Mouse (Mus musculus) embryonic facial prominence, embryonic 11.5 days (tissue): Measurements from ENCODE around the gene Cd70. TPM values are rescaled to one million over a fixed set of nuclear protein-coding genes. Genes with fewer than 3 reads are reported as not detected.

Experiments used
- ATAC-seq: fragments of 200-750 bp; cut with Nextera tagmentation; replicated peaks from 2 replicates; pipeline ENCODE4 v1.8.0; 2017; ENCODE audit warnings: low read depth; ENCODE audit not compliant: insufficient number of reproducible peaks, low FRiP score, low TSS enrichment
- DNase-seq: peaks from one replicate; pipeline ENCODE4 v3.0.0-alpha.2; 2015; ENCODE audit warnings: low spot score
- H3K27ac ChIP-seq: fragments of 300-500 bp; sonication (generic); replicated peaks from 2 replicates; pipeline ENCODE4 v1.5.1; 2014; ENCODE audit warnings: mild to moderate bottlenecking, low read depth, low read length, control low read depth
- H3K27me3 ChIP-seq: fragments of 300-500 bp; sonication (generic); 2 replicates; pipeline ENCODE4 v1.6.1; 2014; ENCODE audit warnings: mild to moderate bottlenecking, low read length, moderate library complexity, mixed read lengths; ENCODE audit not compliant: control insufficient read depth, insufficient read depth
- H3K36me3 ChIP-seq: fragments of 300-500 bp; sonication (generic); replicated peaks from 2 replicates; pipeline ENCODE4 v1.6.1; 2014; ENCODE audit warnings: low read depth, mild to moderate bottlenecking, low read length, moderate library complexity, mixed read lengths; ENCODE audit not compliant: control insufficient read depth, insufficient read depth
- H3K4me1 ChIP-seq: fragments of 300-500 bp; sonication (generic); 2 replicates; pipeline ENCODE4 v1.6.1; 2014; ENCODE audit warnings: low read length, mixed read lengths; ENCODE audit not compliant: control insufficient read depth, insufficient read depth
- H3K4me2 ChIP-seq: fragments of 300-500 bp; sonication (generic); 2 replicates; pipeline ENCODE4 v1.6.1; 2014; ENCODE audit warnings: low read depth, mild to moderate bottlenecking, control low read depth, low read length, moderate library complexity
- H3K4me3 ChIP-seq: fragments of 300-500 bp; sonication (generic); 2 replicates; pipeline ENCODE4 v1.5.1; 2014; ENCODE audit warnings: low read depth, low read length, control low read depth
- H3K9ac ChIP-seq: fragments of 300-500 bp; sonication (generic); replicated peaks from 2 replicates; pipeline ENCODE4 v1.6.1; 2014; ENCODE audit warnings: mild to moderate bottlenecking, control low read depth, low read length
- H3K9me3 ChIP-seq: fragments of 300-500 bp; sonication (generic); replicated peaks from 2 replicates; pipeline ENCODE4 v1.6.1; 2016; ENCODE audit warnings: mild to moderate bottlenecking, low read length, inconsistent platforms, mixed read lengths; ENCODE audit not compliant: control insufficient read depth
- WGBS: fragments of 180-500 bp; shearing (Covaris S2); extraction: QIAGEN DNeasy Blood & Tissue Kit; methylation state at CpG from one replicate; pipeline ENCODE4 v1.1.7; 2014; 5-methylcytosine and 5-hydroxymethylcytosine counted together
- polyA plus RNA-seq: library from polyadenylated mRNA; unstranded; fragments of >200 nt; fragmentation: Nextera tagmentation; extraction: Ambion mirVana; gene quantifications from 2 replicates; pipeline ENCODE4 v1.2.1, GENCODE M21; 2014

Cd70 gene
- polyA plus RNA-seq, 1 experiment from 2014 or later = not detected

- H3K9me3 ChIP-seq = no peaks in the 10 kb centered on the region
- H3K4me1 ChIP-seq = no peaks in the 10 kb centered on the region
- DNase-seq = no peak
- no peak for ATAC-seq
- H3K27ac ChIP-seq = no peak overlapping the region
- H3K4me3 ChIP-seq = no peak overlapping the region
- WGBS = 75% methylated on average over 3 of the region's 3 CpGs
- no peaks in the 10 kb centered on the region for H3K27me3 ChIP-seq
- no peak overlapping the region for H3K4me2 ChIP-seq
- no peak overlapping the region for H3K9ac ChIP-seq
- no peaks in the 10 kb centered on the region for H3K36me3 ChIP-seq
These were observed 33.3 kb upstream of the Cd70 start for GRCm38 (mm10) chr17:57182871-57183270.

- no peak for ATAC-seq
- WGBS = 33% methylated on average over 8 of the region's 8 CpGs
- no peak overlapping the region for H3K4me2 ChIP-seq
These were observed 30.8 kb upstream of the Cd70 start for GRCm38 (mm10) chr17:57180363-57180762.

GRCm38 (mm10) chr17:57173351-57173750 lies 23.8 kb upstream of the Cd70 start:
- DNase-seq (no peak), ATAC-seq (no peak)
- WGBS = 67% methylated on average over 4 of the region's 4 CpGs
- no peaks in the 10 kb centered on the region for H3K36me3 ChIP-seq
- H3K27me3 ChIP-seq = no peaks in the 10 kb centered on the region
- H3K4me3 ChIP-seq = no peak overlapping the region
- no peak overlapping the region for H3K4me2 ChIP-seq
- H3K4me1 ChIP-seq = no peaks in the 10 kb centered on the region
- H3K9me3 ChIP-seq = no peaks in the 10 kb centered on the region
- no peak overlapping the region for H3K9ac ChIP-seq
- H3K27ac ChIP-seq = no peak overlapping the region

More at GRCm38 (mm10) chr17:57180363-57180762, 30.8 kb upstream of the Cd70 start:
- no peaks in the 10 kb centered on the region for H3K4me1 ChIP-seq
- no peak overlapping the region for H3K27ac ChIP-seq
- H3K27me3 ChIP-seq = no peaks in the 10 kb centered on the region
- H3K9me3 ChIP-seq = no peaks in the 10 kb centered on the region
- no peaks in the 10 kb centered on the region for H3K36me3 ChIP-seq
- peak; percentile 24 for DNase-seq
- no peak overlapping the region for H3K4me3 ChIP-seq
- no peak overlapping the region for H3K9ac ChIP-seq

- Histone ChIP-seq H3K27me3 (no peaks in the 10 kb centered on the region), H3K4me2 (no peak overlapping the region), H3K9ac (no peak overlapping the region), H3K36me3 (no peaks in the 10 kb centered on the region), H3K9me3 (no peaks in the 10 kb centered on the region), H3K27ac (no peak overlapping the region), H3K4me1 (no peaks in the 10 kb centered on the region), H3K4me3 (no peak overlapping the region)
- ATAC-seq = no peak
- 76% methylated on average over 5 of the region's 5 CpGs for WGBS
- no peak for DNase-seq
These were observed 22.8 kb upstream of the Cd70 start for GRCm38 (mm10) chr17:57172378-57172777.

GRCm38 (mm10) chr17:57170616-57171260 lies 21.2 kb upstream of the Cd70 start:
- Histone ChIP-seq H3K27ac (no peak overlapping the region), H3K9me3 (no peaks in the 10 kb centered on the region), H3K9ac (no peak overlapping the region), H3K4me1 (no peaks in the 10 kb centered on the region), H3K4me2 (no peak overlapping the region), H3K4me3 (no peak overlapping the region), H3K27me3 (no peaks in the 10 kb centered on the region), H3K36me3 (no peaks in the 10 kb centered on the region)
- no peak for ATAC-seq
- DNase-seq = no peak
- WGBS = 58% methylated on average over 5 of the region's 5 CpGs

GRCm38 (mm10) chr17:57166800-57167791 lies 17.5 kb upstream of the Cd70 start:
- no peak overlapping the region for H3K4me3 ChIP-seq

GRCm38 (mm10) chr17:57153787-57154186 lies 4.2 kb upstream of the Cd70 start:
- H3K9ac ChIP-seq = no peak overlapping the region
- peaks cover 18% of the 10 kb centered on the region for H3K27me3 ChIP-seq
- no peaks in the 10 kb centered on the region for H3K9me3 ChIP-seq
- no peaks in the 10 kb centered on the region for H3K4me1 ChIP-seq
- no peaks in the 10 kb centered on the region for H3K36me3 ChIP-seq
- H3K27ac ChIP-seq = no peak overlapping the region
- DNase-seq = no peak
- no peak overlapping the region for H3K4me3 ChIP-seq
- 87% methylated on average over 4 of the region's 4 CpGs for WGBS
- no peak overlapping the region for H3K4me2 ChIP-seq
- ATAC-seq = no peak

More at GRCm38 (mm10) chr17:57166800-57167791, 17.5 kb upstream of the Cd70 start:
- no peak overlapping the region for H3K9ac ChIP-seq
- no peaks in the 10 kb centered on the region for H3K4me1 ChIP-seq
- DNase-seq = peak; percentile 87
- H3K27me3 ChIP-seq = no peaks in the 10 kb centered on the region
- no peak overlapping the region for H3K4me2 ChIP-seq
- H3K9me3 ChIP-seq = no peaks in the 10 kb centered on the region
- H3K27ac ChIP-seq = no peak overlapping the region
- ATAC-seq = peak; percentile 72
- 13% methylated on average over 11 of the region's 11 CpGs for WGBS
- no peaks in the 10 kb centered on the region for H3K36me3 ChIP-seq

- Histone ChIP-seq H3K4me3 (no peak overlapping the region), H3K9ac (no peak overlapping the region), H3K36me3 (no peaks in the 10 kb centered on the region), H3K9me3 (no peaks in the 10 kb centered on the region), H3K4me2 (no peak overlapping the region), H3K27ac (no peak overlapping the region), H3K4me1 (no peaks in the 10 kb centered on the region), H3K27me3 (peaks cover 25% of the 10 kb centered on the region)
- WGBS = 90% methylated on average over 6 of the region's 6 CpGs
- no peak for DNase-seq
- ATAC-seq = no peak
These were observed 3.4 kb upstream of the Cd70 start for GRCm38 (mm10) chr17:57153006-57153405.
